Mouse (Mus musculus): ENCODE measurements around the gene Lgr6. TPM values are rescaled to one million over a fixed set of nuclear protein-coding genes. Genes with fewer than 3 reads are reported as not detected.

The Lgr6 gene
- polyA plus RNA-seq, 1 experiment = 0.63 TPM

DNA sequence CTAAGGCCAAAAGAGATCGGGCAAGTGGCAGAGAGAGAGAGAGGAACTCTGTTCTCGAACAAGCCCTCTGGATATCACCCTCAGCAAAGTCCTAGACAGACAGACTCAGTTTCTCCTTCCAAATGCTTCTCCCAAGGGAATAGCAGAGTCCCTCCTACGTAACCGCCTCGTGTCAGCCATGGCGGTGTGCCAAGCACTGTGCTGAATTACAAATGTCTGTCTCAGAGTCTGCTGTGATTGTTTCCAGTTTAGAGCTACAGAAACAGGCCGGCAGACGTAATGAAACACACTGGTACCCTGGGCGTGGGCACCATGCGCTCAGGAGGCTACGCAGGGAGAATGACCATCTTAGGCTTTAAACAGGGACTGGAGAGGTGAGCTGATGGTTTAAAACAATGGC lies 8.8 kb downstream of the Lgr6 start:
- DNase-seq (ENCODE audit: low read depth) = peak; percentile 33
- no peak for TF ChIP-seq CTCF (IDR thresholded peaks at IDR 0.05; ENCODE audit: borderline replicate concordance, extremely low read depth, insufficient read depth, insufficient read length)
- TF ChIP-seq POLR2A (IDR thresholded peaks at IDR 0.05; ENCODE audit: borderline replicate concordance, extremely low read depth, insufficient read depth, insufficient read length, poor library complexity, severe bottlenecking) = no peak

DNA sequence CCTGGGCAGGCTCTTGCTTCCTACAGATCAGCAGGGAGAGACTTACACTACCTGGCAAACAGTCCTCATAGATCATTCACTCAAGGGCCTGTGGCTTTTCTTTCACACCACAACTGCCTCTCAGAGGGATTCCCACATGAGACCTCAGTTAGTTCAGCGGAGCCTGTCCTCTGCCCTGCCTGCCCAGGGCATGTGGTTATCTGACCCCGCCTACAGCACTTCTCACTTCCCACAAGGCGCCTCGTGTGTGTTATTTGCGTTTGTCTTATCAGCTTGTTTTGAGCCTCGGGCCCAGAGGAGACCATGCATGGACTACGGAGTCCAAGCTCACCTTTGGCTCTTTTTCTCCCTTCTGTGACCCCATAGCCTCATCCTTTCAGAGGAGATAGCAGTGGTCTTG lies 9.9 kb downstream of the Lgr6 start:
- no peak for TF ChIP-seq CTCF (IDR thresholded peaks at IDR 0.05; ENCODE audit: borderline replicate concordance, extremely low read depth, insufficient read depth, insufficient read length)
- no peak for TF ChIP-seq POLR2A (IDR thresholded peaks at IDR 0.05; ENCODE audit: borderline replicate concordance, extremely low read depth, insufficient read depth, insufficient read length, poor library complexity, severe bottlenecking)
- no peak for DNase-seq (ENCODE audit: low read depth)

DNA sequence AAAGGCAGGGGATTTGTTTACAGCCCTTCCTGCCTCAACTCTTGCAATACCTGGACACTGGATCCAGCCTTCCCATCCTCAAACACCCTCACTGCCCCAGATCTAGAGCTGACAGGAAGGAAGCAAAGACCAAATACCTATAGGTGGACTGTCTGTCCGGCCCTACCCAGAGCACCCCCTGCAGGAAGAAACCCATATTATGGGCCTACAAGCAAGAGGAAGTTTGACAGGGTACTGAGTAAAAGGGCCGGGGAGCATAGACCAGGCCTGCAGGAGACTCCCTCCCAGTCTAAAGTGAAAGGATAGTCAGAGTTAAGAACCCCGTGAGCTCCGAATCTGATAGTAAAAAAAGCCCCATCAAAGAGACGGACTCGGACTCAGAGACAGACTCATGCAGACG lies 10.4 kb downstream of the Lgr6 start:
- TF ChIP-seq CTCF (IDR thresholded peaks at IDR 0.05; ENCODE audit: borderline replicate concordance, extremely low read depth, insufficient read depth, insufficient read length) (no peak), POLR2A (IDR thresholded peaks at IDR 0.05; ENCODE audit: borderline replicate concordance, extremely low read depth, insufficient read depth, insufficient read length, poor library complexity, severe bottlenecking) (no peak)
- no peak for DNase-seq (ENCODE audit: low read depth)

DNA sequence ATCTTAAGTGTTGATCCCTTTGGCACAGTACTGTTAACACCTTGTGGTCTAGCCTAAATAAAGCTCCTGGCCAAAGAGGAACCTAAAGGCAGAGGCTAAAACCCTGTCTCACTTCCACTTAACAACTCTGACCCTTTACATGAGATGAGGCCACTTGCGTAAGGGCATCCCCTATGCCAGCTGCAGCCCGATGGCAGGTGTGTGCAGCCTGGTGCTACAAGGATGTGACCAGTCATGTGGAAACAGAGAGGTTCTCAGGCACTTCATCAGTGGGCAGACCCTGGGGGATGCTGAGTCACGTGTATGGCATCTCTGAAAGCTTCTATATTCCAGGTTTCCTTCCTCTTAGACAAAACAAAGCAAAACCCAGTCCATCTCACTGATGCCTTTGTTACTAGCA lies 14.2 kb downstream of the Lgr6 start:
- no peak for TF ChIP-seq POLR2A (IDR thresholded peaks at IDR 0.05; ENCODE audit: borderline replicate concordance, extremely low read depth, insufficient read depth, insufficient read length, poor library complexity, severe bottlenecking)
- no peak for TF ChIP-seq CTCF (IDR thresholded peaks at IDR 0.05; ENCODE audit: borderline replicate concordance, extremely low read depth, insufficient read depth, insufficient read length)
- no peak for DNase-seq (ENCODE audit: low read depth)

DNA sequence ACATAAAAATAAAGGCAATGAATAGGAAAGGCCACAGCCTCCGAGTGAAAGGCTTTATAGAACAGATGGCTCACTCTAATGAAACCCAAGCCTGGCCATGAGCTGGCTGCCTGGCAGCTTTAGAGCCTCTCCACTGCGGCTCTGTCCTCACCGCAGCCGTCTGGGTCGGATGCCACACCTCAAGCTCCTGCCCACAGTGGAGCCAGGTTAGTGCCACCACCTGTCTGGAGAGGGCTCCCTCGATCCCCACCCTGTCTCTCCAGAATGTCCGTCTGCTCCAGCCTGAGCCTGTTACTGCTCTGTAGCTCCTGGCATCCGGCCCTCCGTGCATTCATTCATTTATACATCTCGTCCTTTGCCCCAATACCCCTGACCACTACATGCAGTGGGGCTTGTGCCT lies 15.4 kb downstream of the Lgr6 start:
- TF ChIP-seq POLR2A (IDR thresholded peaks at IDR 0.05; ENCODE audit: borderline replicate concordance, extremely low read depth, insufficient read depth, insufficient read length, poor library complexity, severe bottlenecking) (no peak), CTCF (IDR thresholded peaks at IDR 0.05; ENCODE audit: borderline replicate concordance, extremely low read depth, insufficient read depth, insufficient read length) (no peak)
- DNase-seq (ENCODE audit: low read depth) = peak; percentile 30

DNA sequence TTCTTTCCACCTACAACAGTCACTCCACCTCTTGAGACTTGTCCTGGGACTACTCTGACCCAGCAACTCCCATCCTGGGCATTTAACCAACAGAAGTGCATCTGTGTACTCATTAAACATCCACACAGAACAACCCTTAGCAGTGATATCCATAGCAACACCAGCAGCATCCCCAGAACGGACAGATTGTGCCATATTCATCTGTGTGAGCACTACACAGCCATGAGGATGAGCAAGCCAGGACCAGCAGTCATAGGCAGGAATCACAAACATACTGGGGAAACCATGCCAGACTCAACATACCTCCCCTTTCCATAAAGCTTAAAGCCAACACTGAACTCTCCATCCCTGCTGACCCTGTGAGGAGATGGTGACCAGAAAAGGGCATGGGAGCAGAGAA lies 17.7 kb downstream of the Lgr6 start:
- DNase-seq (ENCODE audit: low read depth) = no peak
- TF ChIP-seq POLR2A (IDR thresholded peaks at IDR 0.05; ENCODE audit: borderline replicate concordance, extremely low read depth, insufficient read depth, insufficient read length, poor library complexity, severe bottlenecking) (no peak), CTCF (IDR thresholded peaks at IDR 0.05; ENCODE audit: borderline replicate concordance, extremely low read depth, insufficient read depth, insufficient read length) (no peak)

DNA sequence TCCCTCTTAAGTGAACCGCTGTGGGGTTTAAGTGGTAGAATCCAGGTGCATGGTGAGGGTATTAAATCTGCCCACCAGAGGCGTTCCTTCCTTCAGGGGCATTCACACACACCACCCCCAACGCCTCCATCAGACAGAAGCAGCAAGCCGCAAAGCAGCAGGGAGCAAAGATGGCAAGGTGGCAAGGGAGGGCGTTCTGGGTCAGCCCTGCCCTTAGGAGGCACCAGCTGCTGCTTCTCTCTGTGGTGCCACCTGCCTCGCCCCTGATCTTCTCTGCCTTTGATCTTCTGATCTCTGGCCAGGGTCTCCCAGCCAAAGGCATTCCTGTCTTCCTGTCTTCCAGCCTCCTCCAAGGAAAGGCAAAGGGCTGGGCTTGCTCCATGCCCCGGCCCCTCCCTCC lies 19.1 kb downstream of the Lgr6 start:
- DNase-seq (ENCODE audit: low read depth) = no peak
- no peak for TF ChIP-seq POLR2A (IDR thresholded peaks at IDR 0.05; ENCODE audit: borderline replicate concordance, extremely low read depth, insufficient read depth, insufficient read length, poor library complexity, severe bottlenecking)
- no peak for TF ChIP-seq CTCF (IDR thresholded peaks at IDR 0.05; ENCODE audit: borderline replicate concordance, extremely low read depth, insufficient read depth, insufficient read length)

DNA sequence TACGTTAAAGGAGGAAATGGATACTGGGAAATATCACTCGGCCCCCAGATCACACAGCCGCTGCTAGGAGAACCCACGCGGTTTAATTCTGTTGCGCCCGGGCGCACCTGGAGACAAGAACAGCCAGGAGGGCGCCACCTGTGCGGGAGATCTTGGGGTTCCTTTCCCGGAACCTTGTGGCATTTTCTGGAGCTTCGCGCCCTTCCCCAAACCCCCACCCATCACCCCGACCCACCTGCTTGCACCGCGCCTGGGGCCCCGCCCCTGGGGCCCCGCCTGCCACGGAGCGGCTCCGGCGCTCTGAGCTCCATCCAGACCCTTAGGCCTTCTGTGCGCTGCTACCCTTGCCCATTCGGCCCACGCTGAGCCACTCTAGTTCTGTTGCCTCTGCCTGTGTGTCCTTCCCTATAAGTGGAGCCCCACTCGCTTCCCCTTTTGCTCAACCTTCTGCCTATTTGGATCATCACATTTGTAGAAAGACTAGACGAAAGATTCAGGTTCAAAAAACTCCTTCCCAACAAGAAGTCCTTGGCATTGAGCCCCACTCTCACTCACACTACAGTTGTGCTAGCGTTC lies 19.7 kb downstream of the Lgr6 start:
- TF ChIP-seq CTCF (IDR thresholded peaks at IDR 0.05; ENCODE audit: borderline replicate concordance, extremely low read depth, insufficient read depth, insufficient read length) (no peak), POLR2A (IDR thresholded peaks at IDR 0.05; ENCODE audit: borderline replicate concordance, extremely low read depth, insufficient read depth, insufficient read length, poor library complexity, severe bottlenecking) (no peak)
- DNase-seq (ENCODE audit: low read depth) = no peak

DNA sequence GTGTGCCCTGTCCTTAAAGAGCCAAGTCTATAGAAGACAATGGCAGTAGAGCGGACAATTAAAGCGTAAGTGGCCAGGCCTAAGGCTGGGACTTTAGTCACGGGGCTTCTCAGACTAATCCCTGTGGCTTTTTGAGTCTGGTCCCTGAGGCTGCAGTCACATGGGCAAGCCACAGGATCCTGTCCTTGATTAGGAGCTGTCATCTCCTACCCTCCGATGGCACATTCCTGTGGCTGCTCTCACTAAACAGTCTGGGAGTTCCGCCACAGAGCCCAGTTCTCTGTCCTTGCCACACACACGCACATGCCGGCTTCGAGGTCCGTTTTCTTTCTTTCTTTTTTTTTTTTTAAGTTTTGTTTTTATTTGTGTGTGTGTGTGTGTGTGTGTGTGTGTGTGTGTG lies 21.6 kb downstream of the Lgr6 start:
- TF ChIP-seq POLR2A (IDR thresholded peaks at IDR 0.05; ENCODE audit: borderline replicate concordance, extremely low read depth, insufficient read depth, insufficient read length, poor library complexity, severe bottlenecking) (no peak), CTCF (IDR thresholded peaks at IDR 0.05; ENCODE audit: borderline replicate concordance, extremely low read depth, insufficient read depth, insufficient read length) (no peak)
- peak; percentile 18 for DNase-seq (ENCODE audit: low read depth)

DNA sequence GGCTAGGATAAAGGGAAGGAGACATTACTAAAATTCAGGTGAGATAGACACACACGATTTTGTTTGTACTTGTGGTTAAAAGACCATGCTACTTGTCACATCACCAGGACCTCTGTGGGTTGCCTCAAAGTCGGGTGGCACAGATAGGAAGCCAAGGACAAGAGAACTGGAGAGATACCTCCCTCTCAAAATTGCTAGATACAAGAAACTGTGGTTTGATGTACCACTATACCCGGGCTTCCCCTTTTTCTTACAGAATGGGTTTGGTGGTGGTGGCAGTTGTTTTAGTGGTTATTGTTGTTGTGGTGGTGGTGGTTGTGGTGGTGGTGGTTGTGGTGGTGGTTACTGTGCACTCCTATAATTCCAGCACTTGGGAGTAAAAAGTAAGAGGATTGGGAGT lies 22.8 kb downstream of the Lgr6 start:
- no peak for TF ChIP-seq CTCF (IDR thresholded peaks at IDR 0.05; ENCODE audit: borderline replicate concordance, extremely low read depth, insufficient read depth, insufficient read length)
- no peak for TF ChIP-seq POLR2A (IDR thresholded peaks at IDR 0.05; ENCODE audit: borderline replicate concordance, extremely low read depth, insufficient read depth, insufficient read length, poor library complexity, severe bottlenecking)
- DNase-seq (ENCODE audit: low read depth) = no peak

DNA sequence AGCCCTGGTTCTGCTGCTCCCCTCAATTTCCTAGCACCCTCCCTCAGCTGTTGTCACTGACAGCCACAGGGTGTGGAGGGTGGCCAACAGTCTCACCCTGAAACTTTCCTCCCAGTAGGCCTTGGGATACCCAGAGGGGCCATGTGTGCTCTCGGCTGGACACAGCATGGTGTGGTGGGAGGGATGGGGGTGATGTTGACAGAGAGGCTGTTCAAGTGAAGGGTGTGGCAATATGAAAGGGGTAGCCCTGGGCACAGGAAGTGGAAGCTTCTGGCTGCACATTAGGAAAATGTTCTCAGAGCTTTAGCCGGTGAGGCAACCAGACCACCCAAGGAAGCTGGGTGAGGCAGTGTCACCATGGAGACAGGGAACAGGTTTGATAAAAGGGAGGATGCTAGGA lies 26.1 kb downstream of the Lgr6 start:
- TF ChIP-seq POLR2A (IDR thresholded peaks at IDR 0.05; ENCODE audit: borderline replicate concordance, extremely low read depth, insufficient read depth, insufficient read length, poor library complexity, severe bottlenecking) = no peak
- TF ChIP-seq CTCF (IDR thresholded peaks at IDR 0.05; ENCODE audit: borderline replicate concordance, extremely low read depth, insufficient read depth, insufficient read length) = no peak
- DNase-seq (ENCODE audit: low read depth) = no peak

DNA sequence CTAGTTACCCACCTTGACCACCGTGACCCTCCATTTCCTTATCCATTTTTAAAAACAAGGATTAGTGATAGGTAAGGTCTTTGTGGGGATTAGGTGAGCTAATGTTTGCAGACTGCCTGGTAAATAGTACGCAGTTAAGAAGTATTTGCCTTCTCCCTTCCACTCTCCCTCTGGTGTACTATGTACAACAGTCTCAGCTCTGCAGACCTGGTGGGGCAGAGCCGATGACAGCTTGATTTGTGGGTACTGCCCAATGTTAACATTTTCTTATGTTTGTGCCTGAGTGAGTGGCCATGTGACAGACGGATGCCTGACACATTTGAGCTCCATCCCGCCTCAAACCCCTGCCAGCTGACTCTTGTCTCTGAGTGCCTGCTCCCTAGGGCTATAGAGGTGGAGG lies 28.6 kb downstream of the Lgr6 start:
- no peak for DNase-seq (ENCODE audit: low read depth)
- TF ChIP-seq POLR2A (IDR thresholded peaks at IDR 0.05; ENCODE audit: borderline replicate concordance, extremely low read depth, insufficient read depth, insufficient read length, poor library complexity, severe bottlenecking) = no peak
- no peak for TF ChIP-seq CTCF (IDR thresholded peaks at IDR 0.05; ENCODE audit: borderline replicate concordance, extremely low read depth, insufficient read depth, insufficient read length)

Measured in brain, embryonic 14.5 days (tissue).